Mouse (Mus musculus) embryo, embryonic 9.5 days (tissue): Measurements from ENCODE around the gene Zfp512b.

Experiments
- DNase-seq: peaks from one replicate; pipeline ENCODE4 v3.0.0-alpha.2; 2017; ENCODE audit errors: extremely low spot score

Gene Zfp512b

DNA sequence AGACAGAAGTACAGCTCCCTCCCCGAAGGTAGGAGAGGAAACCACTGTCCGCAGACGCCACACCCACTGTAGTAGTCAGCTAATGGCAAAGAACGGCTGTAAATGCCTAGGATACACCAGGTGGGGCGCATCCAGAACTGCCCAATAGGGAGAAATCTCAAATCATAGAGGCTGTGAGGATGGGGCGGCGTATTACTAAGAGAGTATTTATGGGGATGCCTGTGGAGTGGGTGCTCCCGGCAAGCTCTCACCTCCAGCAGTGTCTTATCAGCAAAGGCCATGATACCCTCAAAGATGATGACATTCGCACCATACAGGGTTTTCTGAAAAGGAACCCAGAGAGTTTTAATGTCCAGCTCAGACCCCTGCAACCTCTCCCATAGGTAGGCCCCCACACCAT is 18.6 kb downstream of the Zfp512b start:
- no peak for DNase-seq

DNA sequence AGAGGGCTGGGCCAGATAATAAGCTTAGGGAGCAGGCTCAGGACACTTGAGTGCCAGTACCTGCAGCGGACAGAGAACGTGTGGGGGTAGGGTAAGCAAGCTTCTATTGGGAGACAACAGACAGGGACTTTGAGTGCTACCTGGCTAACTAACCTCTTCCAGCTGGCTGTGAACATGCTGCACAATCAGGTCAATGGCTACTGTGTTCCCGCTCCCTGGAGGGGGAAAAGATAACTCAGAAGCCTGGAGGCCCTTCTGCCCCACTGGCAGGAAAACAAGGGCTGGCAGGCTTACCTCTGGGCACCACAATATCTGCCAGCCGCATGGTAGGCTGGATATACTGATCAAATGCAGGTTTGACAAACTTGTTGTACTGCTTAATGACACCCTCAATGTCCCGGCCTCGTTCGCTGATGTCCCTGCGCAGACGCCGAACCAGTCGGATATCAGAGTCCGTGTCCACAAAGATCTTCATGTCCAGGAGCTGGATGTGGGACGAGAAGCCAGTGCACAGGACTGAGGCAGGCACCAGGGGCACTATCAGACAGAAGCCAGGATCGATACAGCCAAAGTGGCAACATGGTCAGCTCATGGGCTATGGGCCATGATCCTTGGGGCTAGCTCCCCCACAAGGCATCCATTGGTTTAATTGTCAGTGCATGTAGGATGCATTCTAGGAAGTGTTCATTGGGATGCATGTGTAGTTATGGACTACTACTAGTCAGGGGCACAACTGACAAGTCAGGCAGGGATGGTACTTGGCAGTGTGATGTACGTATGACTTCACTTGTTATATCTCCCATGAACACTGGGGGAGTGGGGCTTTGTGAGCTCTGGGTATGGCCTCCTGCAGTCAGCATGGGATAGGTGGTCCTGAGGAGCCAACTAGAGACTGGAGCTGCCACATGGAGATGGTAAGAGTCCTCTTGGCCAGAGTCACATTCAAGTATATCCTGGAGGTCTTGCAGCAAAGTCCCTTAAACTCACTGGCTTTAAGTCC is 19.4 kb downstream of the Zfp512b start:
- no peak for DNase-seq

DNA sequence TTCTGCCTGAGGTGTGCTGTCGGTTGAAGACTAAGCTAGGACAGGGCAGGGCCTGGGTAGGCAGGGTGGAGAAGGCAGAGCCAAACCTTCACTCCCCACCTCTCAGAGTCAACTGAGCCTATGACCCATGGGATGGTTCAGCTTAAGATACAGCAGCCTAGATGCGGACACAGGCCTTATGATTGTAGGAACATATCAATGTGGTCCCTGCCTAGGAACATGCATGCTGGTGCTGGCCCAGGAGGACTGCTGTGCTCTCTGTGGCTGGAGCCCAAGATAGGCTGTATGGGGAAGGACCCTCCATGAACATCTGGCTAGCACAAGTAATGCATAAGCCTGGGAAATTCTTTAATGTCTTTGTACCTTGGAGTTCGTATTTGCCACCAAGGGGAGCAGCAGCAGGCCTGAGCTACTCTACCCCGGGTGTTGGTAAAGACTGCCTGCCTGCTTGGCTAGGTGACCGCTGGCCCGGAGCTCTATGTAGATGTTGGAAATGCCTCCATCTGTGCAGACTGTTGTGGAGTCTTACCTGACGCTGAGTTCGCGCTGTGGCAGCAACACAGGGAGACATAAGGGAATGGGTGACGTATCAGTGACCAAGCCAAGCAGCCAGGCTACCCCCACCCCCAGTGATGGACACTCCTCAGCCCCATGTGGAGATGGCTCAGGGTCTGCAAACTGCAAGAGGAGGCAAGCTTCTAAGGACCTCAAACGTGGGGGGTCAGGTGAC is 20.5 kb downstream of the Zfp512b start:
- DNase-seq = no peak

DNA sequence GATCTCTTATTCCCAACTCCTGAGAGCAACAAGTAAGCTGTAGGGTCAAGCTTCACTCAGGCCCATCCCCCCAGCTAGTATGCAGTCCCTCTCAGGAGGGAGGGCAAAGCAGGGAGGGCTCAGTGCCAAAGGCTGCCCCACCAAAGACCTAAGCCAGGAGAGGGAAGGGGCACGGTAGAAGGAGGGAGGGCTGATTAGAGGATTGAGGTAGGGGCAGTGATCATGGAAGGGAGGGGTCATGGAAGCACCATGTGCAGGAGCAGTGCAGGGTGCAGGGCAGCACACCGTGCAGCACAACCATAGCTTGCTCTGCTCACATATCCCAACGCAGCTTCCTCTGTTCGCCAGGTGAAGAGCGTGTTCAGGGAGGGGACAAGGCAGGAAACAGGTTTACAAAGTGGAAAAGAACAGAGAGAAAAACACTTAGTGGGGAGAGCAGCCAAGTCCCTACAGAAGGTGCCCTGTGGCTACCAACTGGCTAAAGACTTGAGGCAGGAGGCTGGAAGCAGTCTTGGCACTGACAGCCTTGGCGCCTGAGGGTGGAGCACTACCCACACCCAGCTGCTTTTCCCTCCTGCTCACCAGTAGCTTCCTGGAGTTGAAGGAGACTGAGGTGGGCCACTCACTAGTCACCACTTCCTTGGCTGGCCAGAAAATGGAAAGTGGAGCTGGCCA is 21.5 kb downstream of the Zfp512b start:
- DNase-seq = no peak

DNA sequence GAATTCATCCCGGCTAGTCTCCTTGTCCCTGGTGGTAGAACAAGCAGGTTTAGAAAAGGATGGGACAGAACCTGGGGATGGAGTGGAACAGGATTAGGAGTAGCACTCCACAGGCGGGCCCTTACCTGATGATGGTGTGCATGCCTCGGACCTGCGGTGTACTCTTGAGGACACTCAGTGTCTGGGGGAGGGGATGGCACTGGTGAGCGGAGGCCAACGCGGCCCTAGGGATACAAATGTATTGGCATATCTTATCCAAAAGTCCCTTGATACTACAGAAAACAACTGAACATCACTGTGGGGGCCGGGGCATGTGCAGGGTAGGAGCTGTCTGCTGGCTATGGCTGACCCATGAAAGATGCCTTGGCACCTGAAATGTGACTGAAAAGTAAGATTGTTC is 22.2 kb downstream of the Zfp512b start:
- no peak for DNase-seq

DNA sequence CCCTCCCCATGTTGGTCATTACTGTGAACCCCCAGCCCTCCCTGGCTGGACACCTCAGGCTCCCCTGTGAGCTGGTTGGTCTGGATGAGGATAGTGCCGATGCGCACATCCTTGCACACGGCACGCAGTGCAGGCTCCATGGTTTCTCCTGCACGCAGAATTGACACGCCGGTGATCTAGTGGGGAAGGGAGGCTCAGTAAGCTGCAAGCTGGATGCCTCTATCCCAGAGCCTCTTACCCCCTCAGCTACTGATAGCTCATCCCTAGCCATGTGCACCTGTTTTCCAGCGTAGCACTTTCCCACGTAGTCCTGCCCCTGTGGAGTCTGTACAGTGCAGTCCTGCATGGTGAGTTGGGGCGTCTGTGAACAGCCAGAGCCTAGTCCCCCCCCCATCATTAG is 22.7 kb downstream of the Zfp512b start:
- no peak for DNase-seq

DNA sequence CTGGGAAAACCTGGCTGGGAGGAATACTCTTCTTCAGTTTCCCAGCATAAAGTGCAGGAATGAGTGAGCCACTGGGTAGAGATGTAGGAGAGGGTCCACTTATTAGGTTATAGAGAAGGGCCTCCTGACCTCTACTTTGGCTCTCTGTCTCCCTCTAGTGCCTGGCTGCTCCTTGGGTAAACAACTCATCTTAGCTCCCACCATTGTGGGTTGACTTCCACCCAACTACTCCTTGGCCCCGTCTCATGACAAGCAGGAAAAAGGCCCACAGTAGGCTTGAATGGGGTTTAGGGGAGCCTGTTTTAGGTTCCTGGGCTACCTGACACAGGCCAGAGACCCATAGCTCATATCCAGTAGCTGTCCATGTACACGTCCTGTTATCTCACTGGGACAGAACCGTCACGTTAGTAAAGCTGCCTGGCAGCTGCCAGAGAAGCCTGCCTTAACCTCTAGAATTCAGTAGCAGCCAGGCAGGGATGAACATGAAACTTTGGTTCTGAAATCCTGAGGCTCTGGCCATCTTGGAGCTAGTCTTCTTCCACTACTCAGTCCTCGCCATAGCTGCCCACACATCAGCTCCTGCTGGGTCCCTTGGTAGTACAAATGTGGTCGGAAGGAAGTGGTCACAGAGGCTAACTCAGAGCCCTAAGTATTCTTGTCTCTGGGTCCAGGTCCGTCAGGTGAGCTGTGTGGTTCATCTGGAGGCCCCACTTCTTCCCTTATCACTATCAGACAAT is 24.2 kb downstream of the Zfp512b start:
- peak; percentile 38 for DNase-seq

DNA sequence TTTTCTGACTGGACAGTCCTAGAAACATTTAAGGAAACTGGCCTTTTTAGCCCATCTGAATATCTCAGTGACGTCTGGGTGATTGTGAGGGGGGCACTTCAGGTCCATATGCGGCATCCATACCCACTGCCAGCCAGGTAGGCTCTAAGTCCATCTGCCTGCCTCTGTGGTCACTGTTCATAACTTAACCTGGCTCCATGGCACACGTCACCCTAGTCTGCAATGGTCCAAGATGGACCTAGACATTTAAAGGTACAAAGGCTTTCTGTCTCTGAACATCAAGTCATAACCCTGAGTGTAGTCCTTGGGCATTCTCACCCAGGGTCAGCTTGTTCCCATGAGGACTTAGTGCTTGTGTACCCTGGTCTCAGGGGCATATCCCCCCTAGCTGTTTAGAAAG is 25.3 kb downstream of the Zfp512b start:
- no peak for DNase-seq

DNA sequence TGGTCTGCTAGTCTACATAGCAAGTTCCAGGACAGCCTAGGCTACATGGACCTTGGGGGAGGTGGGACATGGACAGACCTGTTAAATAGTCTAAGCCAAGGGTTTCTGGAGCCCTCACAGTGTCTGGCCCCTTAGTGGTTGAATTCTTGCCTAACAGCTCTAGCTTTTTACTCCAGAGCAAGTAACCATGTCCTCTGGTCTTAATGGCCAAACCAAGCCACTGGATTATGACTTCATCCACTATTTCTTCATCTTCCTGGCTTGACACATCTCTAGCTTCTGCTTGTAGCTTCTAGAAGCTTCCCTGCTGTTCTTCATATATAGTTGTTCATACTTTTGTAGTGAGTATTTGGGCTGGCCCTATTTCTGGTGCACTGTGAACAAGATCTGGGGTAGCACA is 38.8 kb downstream of the Zfp512b start:
- no peak for DNase-seq

DNA sequence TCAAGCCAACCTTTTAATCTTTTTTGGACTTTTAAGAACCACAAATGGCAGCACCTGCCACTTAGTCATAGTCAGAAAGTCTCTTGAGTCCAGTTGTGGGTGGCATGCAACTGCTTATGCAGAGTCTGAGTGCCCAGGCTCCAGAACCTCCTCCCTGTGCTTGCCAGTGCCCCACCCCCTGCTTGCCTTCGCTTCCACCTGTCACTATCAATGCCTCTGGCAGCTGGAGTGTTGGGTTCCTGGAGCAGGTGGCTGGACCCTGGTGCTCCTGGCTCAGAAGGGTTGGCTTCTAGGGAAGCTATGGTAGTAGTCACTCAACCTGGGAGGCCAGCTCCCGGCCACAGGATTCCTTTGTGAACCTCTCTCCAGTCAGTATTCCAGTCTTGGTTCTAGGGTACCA is 42.4 kb downstream of the Zfp512b start:
- DNase-seq = no peak

DNA sequence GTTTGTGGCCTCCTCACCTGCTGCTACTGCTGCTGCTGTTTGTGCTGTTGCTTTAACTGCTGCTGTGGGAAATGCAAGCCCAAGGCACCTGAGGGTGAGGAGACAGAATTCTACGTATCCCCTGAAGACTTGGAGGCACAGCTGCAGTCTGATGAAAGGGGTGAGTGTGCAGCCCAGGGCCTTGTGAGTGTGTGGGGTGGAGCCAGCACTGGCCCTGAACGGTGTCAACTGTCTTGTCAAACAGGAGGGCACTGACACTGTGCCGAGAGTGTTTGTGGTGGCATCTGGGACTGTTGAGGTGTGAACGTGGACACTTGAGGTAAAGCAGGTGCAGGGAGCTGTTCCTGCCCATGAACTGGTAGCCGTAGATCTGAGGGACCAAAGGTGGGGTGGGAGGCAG is 43.9 kb downstream of the Zfp512b start:
- DNase-seq = no peak

DNA sequence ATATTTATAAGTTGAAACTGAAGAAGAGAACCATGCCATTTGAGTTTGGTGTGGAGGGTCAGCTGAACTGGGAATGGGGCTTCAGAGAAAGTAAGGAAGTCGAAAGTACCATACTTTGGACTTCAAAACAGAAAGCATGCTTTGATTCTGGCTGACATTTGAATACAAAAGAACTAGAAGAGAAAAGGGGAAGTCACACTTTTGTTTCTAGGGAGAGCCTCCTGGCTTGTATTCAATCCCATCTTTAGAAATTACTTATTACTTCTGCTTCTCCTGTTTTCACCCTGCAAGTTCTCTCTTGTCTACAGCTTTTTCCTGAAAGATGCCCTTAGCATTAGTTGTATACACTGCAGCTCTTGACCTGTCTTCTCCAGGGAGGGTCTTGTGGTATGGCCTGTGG is 44.4 kb downstream of the Zfp512b start:
- DNase-seq = no peak

DNA sequence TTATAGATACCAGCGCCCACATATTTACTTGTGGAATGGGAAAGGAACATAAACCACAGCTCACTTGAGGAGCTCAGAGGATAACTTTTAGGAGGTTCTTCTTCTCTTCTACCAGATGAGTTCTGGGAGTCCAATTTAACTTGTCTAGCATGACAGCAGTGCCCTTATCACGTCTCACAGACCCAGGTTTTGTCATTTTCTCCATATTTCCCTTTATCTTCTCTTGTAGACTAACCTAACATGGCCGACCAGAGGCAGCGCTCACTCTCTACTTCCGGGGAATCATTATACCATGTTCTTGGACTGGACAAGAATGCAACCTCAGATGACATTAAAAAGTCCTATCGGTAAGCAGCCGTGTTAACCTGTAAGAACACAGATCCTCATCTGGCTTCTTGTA is 46.5 kb downstream of the Zfp512b start:
- DNase-seq = no peak

DNA sequence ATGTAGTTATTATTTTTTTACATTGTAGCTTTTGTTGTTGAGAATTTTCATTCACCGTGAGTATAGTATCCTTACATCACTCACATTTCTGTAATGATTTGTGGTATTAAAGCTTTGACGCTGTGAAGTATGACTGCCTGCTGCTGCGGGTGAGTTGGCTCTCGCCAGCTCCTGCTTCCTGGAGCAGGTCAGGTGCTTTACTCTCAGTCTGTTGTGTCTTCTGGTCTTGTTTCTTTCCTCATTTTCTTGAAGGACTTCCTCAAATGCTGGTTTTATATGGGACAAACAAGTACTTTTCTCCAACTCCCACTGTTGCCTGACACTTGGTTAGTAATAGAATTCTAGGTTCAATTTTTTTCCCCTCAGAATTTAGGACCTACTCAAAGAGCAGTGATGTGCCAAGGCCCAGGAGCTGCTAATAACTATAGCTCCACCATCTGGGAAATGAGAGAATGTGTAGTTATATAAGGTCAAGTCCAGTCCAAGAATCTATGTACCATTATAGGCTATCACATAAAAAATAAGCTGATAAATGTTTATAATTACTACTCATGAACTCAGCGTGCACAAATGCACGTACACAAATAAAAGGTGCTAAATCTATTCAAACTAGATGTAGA is 50.7 kb downstream of the Zfp512b start:
- no peak for DNase-seq

DNA sequence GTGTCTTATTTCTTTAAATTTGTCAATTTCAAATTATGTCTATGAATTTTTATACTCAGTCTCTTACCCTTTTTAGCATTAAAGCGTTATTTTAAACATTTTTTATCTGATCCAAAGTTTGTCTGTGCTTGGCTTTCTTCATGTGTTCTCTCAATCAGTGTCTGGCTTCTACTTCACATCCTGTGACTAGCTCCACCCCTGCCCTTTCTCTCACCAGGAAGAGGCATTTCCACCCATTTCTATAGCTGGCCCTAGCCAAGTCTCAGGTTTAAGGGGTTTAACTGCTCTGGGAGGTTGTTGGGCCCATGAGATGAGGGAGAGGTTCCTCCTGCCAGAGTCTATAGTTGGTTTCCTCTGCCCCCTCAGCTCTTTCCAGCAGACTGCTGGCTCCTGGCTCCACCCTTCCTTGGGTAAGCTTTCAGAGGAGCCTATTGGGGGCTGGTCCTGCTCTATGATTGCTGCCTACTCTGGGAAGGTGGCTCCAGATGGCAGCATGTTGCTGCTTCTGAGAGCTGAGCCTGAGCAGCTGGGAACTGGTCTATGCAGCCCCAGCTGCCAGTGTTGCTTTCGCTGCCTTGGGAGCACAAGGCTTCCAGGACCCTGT is 55.1 kb downstream of the Zfp512b start:
- DNase-seq = no peak

DNA sequence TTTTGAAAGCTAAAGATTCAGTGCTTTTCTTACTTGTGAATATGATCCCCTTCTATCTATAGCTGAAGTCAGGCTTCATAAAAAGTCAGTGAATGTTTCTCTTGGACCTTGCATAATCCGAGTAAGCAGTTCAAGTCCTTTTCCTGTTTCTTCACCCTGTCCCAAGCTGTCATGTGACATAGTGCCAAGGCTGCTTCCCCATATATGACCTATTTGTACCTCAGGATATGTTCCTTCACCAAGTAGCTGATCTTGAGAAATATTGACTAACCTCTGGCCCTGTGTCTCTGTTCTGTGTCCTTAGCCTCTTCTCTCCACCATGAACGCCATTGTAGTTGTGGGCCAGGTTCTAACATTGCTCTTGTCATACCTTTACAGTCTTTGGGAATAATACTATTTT is 56.2 kb downstream of the Zfp512b start:
- no peak for DNase-seq

DNA sequence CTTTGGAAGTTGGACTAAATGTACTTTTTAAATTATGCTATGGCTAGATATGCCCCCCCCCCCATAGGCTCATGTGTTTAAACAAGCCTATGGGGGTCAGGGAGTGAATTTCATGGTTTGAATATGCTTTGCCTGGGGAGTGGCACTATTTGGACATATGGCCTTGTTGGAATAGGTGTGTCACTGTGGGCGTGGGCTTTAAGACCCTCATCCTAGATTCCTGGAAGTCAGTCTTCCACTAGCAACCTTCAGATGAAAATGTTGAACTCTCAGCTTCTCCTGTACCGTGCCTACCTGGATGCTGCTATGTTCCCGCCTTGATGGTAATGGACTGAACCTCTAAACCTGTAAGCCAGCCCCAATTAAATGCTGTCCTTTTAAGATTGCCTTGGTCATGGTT is 60.0 kb downstream of the Zfp512b start:
- DNase-seq = no peak
